Mouse (Mus musculus) midbrain, embryonic 14.5 days (tissue): ENCODE results near the gene St7. TPM values are rescaled to one million over a fixed set of nuclear protein-coding genes. Genes with fewer than 3 reads are reported as not detected.
A peak's percentile ranks its signal among the peaks of the same experiment; 100 is the strongest.
"Not testable (repeated sequence)": the region's sequence is repeated elsewhere in the genome, so short reads cannot be mapped to it uniquely, and the experiment has no call there.

ENCODE experiments used
- ATAC-seq: fragments of 200-750 bp; cut with Nextera tagmentation; 2 replicates; pipeline ENCODE4 v1.8.0; 2017; ENCODE audit warnings: moderate number of reproducible peaks, moderate library complexity; ENCODE audit not compliant: low FRiP score, low TSS enrichment
- DNase-seq: peaks from one replicate; pipeline ENCODE4 v3.0.0-alpha.2; 2015
- H3K27ac ChIP-seq: fragments of 300-500 bp; sonication (generic); replicated peaks from 2 replicates; pipeline ENCODE4 v1.5.1; 2014; ENCODE audit warnings: mild to moderate bottlenecking, low read depth, low read length, moderate library complexity
- H3K27me3 ChIP-seq: fragments of 300-500 bp; sonication (generic); 2 replicates; pipeline ENCODE4 v1.6.1; 2014; ENCODE audit warnings: low read length, control low read depth, mixed read lengths; ENCODE audit not compliant: control insufficient read depth, insufficient read depth
- H3K36me3 ChIP-seq: fragments of 300-500 bp; sonication (generic); 2 replicates; pipeline ENCODE4 v1.6.1; 2014; ENCODE audit warnings: low read length, control low read depth; ENCODE audit not compliant: control insufficient read depth, insufficient read depth
- H3K4me1 ChIP-seq: fragments of 300-500 bp; sonication (generic); 2 replicates; pipeline ENCODE4 v1.6.1; 2014; ENCODE audit warnings: mild to moderate bottlenecking, antibody characterized with exemption, low read length, control low read depth; ENCODE audit not compliant: control insufficient read depth, insufficient read depth
- H3K4me2 ChIP-seq: fragments of 300-500 bp; sonication (generic); 2 replicates; pipeline ENCODE4 v1.6.1; 2014; ENCODE audit warnings: mild to moderate bottlenecking, low read length, moderate library complexity
- H3K4me3 ChIP-seq: fragments of 300-500 bp; sonication (generic); replicated peaks from 2 replicates; pipeline ENCODE4 v1.5.1; 2014; ENCODE audit warnings: low read depth, low read length
- H3K9ac ChIP-seq: fragments of 300-500 bp; sonication (generic); replicated peaks from 2 replicates; pipeline ENCODE4 v1.6.1; 2014; ENCODE audit warnings: mild to moderate bottlenecking, low read length, moderate library complexity
- H3K9me3 ChIP-seq: fragments of 300-500 bp; sonication (generic); 2 replicates; pipeline ENCODE4 v1.6.1; 2016; ENCODE audit warnings: low read length, control low read depth, mixed read lengths; ENCODE audit not compliant: control insufficient read depth
- WGBS: fragments of 180-500 bp; shearing (Covaris S2); extraction: QIAGEN DNeasy Blood & Tissue Kit; methylation state at CpG from one replicate; pipeline ENCODE4 v1.1.7; 2014; 5-methylcytosine and 5-hydroxymethylcytosine counted together
- polyA plus RNA-seq: library from polyadenylated mRNA; unstranded; fragments of >200 nt; fragmentation: Nextera tagmentation; extraction: Ambion mirVana; gene quantifications from 2 replicates; pipeline ENCODE4 v1.2.1, GENCODE M21; 2014

St7 gene
- polyA plus RNA-seq, 1 experiment from 2014 or later: 61.4 TPM

DNA sequence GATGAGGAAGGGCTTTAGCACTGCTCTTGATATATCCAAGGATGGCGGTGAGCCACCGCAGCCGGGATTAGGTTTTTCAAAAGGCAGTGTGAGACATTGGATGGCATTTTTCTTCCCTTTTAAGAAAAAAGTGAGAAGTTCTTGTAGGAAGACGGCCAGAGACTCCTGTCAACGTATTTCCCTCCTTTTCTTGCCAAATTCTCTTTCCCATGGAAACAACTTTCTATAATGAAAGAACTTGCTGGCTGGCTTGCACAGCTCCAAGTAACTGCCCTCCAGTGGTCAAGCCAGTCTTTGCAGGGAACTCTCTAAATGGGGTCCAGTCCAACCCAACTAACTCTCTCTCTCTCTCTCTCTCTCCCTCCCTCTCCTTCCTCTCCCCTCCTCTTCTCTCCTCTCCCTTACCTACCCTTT lies 3.6 kb downstream of the St7 start:
- WGBS: 51% methylated on average over 5 of the region's 5 CpGs

DNA sequence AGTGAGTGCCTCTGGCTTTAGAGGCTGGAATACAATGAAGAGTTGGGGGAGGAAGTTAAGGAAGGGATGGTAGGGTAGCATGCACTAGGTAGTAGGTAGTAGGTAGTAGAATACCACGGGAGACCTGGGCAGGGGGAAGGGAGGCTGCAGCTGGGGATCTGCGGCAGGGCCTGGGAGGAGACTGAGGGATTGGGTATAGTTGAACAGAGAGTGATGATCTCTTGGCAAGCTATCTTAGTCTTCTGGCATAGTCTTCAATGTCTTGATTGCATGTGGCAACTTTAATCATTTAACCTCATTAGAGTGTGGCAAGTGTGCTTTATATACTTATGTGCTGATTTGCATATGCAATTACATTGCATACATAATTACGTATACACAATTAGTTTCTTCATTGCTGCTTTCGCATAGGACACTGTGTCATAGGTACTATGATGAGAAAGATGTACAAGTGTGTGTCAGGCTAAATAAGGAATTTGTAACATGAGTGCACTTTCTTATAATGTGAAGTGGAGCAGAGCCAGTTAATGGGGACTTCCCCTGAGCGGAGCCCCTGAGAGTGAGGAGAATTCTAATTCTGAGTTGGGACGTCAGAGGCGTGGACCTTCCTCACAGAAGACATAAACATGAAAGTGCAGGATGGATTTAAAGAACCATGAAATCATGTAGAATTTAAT lies 8.3 kb downstream of the St7 start:
- no peak overlapping the region for H3K4me2 ChIP-seq
- no peaks in the 10 kb centered on the region for H3K4me1 ChIP-seq
- no peaks in the 10 kb centered on the region for H3K36me3 ChIP-seq
- H3K27ac ChIP-seq: no peak overlapping the region
- no peak for ATAC-seq
- no peaks in the 10 kb centered on the region for H3K9me3 ChIP-seq
- WGBS: 39% methylated on average over 7 of the region's 7 CpGs
- no peak overlapping the region for H3K4me3 ChIP-seq
- no peaks in the 10 kb centered on the region for H3K27me3 ChIP-seq
- peak; percentile 33 for DNase-seq
- no peak overlapping the region for H3K9ac ChIP-seq

More for the DNA sequence above, 3.6 kb downstream of the St7 start:
- DNase-seq: peak; percentile 81
- Histone ChIP-seq H3K9me3 (no peaks in the 10 kb centered on the region), H3K36me3 (no peaks in the 10 kb centered on the region), H3K4me3 (no peak overlapping the region), H3K4me1 (no peaks in the 10 kb centered on the region; the same call in 1 of the 2 replicates), H3K4me2 (no peak overlapping the region), H3K9ac (no peak overlapping the region), H3K27ac (no peak overlapping the region), H3K27me3 (no peaks in the 10 kb centered on the region)
- no peak for ATAC-seq

DNA sequence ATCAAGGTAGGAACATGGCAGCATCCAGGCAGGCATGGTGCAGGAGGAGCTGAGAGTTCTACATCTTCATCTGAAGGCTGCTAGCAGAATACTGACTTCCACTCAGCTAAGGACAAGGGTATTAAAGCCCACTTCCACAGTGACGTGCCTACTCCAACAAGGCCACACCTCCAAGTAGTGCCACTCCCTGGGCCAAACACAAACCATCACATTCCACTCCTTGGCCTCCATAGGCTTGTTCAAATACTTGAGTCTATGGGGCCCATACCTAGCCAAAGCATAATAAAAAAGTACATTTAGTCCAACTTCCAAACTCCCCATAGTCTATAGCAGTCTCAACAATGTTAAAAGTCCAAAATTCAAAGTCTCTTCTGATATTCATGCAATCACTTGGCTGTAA lies 11.3 kb downstream of the St7 start:
- ATAC-seq, H3K27ac ChIP-seq, H3K9ac ChIP-seq, H3K36me3 ChIP-seq, H3K27me3 ChIP-seq, H3K4me2 ChIP-seq, H3K4me3 ChIP-seq, DNase-seq, H3K4me1 ChIP-seq, H3K9me3 ChIP-seq: not testable (repeated sequence)
- WGBS: 97% methylated on average over 1 of the region's 1 CpGs

DNA sequence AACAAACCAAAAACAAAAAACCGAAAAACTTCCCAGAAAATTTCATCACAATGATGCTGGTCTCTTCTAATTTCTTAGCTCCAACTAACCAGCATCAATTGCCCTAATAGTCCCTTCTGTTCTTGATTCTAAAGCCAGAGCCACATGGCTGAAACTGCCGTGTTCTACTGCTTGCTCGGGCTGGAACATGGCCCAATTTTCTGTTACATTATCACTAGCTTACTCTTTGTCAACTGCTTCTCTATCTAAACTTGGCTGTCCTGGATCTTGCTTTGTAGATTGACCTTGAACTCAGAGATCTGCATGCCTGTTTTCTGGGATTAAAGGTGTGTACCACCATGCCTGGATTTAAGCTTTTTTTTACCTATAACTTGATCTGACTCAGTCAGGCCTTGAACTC lies 13.2 kb downstream of the St7 start:
- Histone ChIP-seq H3K9ac (no peak overlapping the region), H3K36me3 (no peaks in the 10 kb centered on the region), H3K4me2 (no peak overlapping the region), H3K4me1 (no peaks in the 10 kb centered on the region), H3K9me3 (no peaks in the 10 kb centered on the region), H3K4me3 (no peak overlapping the region), H3K27ac (no peak overlapping the region), H3K27me3 (no peaks in the 10 kb centered on the region)
- ATAC-seq: no peak
- WGBS: 95% methylated on average over 3 of the region's 3 CpGs
- no peak for DNase-seq

DNA sequence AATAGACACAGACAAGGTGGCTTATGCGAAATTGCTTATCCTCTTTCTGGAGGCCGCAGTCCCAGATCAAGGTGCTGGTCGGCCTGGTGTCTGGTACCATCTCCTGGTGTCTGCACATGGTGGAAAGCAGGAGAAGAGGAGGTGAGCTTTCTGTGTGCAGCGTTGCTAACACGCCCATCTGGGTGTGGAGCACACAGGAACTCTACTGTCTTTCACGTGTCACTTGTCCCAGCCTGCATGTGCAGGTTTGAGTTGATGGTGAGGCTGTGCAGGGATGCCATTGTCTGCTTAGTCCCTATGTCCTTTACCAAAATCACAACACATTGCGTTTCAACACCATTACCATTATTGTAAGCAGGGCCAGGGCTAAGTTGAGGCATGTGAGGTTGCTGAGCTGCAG lies 26.2 kb downstream of the St7 start:
- no peaks in the 10 kb centered on the region for H3K9me3 ChIP-seq
- 94% methylated on average over 7 of the region's 7 CpGs for WGBS
- ATAC-seq: no peak
- H3K9ac ChIP-seq: no peak overlapping the region
- no peak for DNase-seq
- H3K27ac ChIP-seq: no peak overlapping the region
- H3K4me1 ChIP-seq: 0 out of 2 replicates have a peak, but pooled peaks cover 7% of the 10 kb centered on the region
- H3K27me3 ChIP-seq: no peaks in the 10 kb centered on the region
- H3K4me3 ChIP-seq: no peak overlapping the region
- no peak overlapping the region for H3K4me2 ChIP-seq
- H3K36me3 ChIP-seq: no peaks in the 10 kb centered on the region

DNA sequence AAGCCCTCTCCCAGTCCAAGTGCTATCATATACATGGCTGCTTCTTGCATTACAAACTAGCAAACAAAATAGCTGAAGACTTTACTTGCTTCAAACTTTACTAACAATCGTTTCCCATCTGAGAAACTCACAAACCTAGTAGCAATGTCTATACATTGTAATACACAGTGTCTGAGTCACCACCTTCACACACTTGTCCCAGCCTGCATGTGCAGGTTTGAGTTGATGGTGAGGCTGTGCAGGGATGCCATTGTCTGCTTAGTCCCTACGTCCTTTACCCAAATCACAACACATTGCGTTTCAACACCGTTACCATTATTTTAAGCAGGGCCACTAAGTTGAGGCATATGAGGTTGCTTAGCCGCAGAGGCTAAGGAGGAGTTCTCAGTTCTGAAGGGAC lies 26.7 kb downstream of the St7 start:
- Histone ChIP-seq H3K4me2 (no peak overlapping the region), H3K27ac (no peak overlapping the region), H3K36me3 (no peaks in the 10 kb centered on the region), H3K4me1 (0 out of 2 replicates have a peak, but pooled peaks cover 7% of the 10 kb centered on the region), H3K27me3 (no peaks in the 10 kb centered on the region), H3K4me3 (no peak overlapping the region), H3K9me3 (no peaks in the 10 kb centered on the region), H3K9ac (no peak overlapping the region)
- DNase-seq (no peak), ATAC-seq (no peak)
- 93% methylated on average over 5 of the region's 5 CpGs for WGBS

DNA sequence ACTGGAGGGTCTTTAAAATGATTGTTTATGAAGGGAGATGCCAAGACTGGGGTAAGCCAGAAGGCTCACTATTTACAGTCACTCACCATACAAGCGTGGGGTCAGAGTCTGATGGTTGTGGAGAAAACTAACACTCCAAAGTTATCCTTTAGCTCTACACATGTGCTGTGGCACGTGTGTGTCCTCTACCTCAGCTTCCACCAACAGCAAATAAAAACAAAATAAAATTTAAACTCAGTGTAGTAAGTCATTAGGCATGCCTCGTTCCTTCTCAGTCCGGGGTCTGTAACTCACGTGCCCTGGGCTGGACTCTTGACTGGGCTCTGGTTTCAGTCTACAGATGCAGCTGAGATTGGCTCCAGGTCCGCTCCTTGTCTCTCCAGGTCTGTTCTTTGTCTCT lies 27.3 kb downstream of the St7 start:
- 86% methylated on average over 6 of the region's 6 CpGs for WGBS
- no peaks in the 10 kb centered on the region for H3K36me3 ChIP-seq
- DNase-seq: no peak

DNA sequence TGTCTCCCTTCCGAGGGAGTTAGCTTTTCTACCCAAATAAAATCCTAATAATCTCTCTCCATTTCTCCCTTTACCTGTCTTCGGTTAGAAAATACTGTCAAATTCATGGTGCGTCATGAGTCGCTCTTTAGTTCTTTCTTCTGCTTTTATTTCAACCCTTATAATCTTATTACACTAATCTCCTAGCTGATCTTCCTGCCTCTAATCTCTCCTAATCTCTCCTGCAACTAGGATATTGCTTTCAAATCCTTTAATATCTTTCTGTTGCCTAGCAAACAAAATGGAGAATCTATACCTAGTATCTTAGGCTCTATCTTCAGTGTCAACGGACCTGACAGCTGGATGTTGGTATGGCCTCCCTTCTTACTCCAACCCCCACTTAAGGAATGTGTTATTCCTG lies 29.0 kb downstream of the St7 start:
- Histone ChIP-seq H3K9me3 (no peaks in the 10 kb centered on the region), H3K4me3 (no peak overlapping the region), H3K36me3 (no peaks in the 10 kb centered on the region), H3K9ac (no peak overlapping the region), H3K27me3 (no peaks in the 10 kb centered on the region), H3K27ac (no peak overlapping the region), H3K4me1 (0 out of 2 replicates have a peak, but pooled peaks cover 7% of the 10 kb centered on the region), H3K4me2 (no peak overlapping the region)
- DNase-seq: peak; percentile 3
- ATAC-seq: no peak
- 16% methylated on average over 5 of the region's 5 CpGs for WGBS

More for the DNA sequence above, 27.3 kb downstream of the St7 start:
- no peak overlapping the region for H3K27ac ChIP-seq
- ATAC-seq: no peak
- H3K4me2 ChIP-seq: no peak overlapping the region
- H3K27me3 ChIP-seq: no peaks in the 10 kb centered on the region
- no peak overlapping the region for H3K9ac ChIP-seq
- 0 out of 2 replicates have a peak, but pooled peaks cover 7% of the 10 kb centered on the region for H3K4me1 ChIP-seq
- no peaks in the 10 kb centered on the region for H3K9me3 ChIP-seq
- H3K4me3 ChIP-seq: no peak overlapping the region

DNA sequence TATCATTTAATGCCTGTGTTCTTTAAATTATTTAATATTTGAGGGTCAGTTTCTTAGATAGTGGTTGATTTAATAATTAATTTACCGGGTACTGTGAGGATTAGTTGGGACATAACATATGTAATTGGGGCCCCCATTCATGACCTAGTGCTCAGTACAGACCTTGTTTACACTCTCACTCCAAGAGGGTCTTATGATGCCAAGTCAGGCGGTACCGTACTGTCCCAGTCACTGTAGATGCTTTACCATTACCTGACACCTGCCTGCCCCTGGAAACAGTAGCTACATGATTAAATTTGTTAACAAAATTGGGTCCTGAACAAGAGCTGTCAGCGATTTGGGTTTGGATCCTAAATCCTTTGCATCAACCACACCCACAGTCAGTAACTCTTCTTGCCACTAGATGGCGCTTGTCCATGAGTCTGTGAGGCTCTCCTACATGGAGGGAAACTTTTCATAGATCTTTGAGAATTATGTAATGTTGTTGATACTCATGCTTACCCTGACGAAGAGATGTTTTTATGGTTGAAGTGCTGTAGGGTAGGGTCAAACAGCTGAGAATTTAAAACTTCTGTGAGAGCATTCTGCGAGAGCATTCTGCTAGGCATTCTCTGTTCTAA lies 33.2 kb downstream of the St7 start:
- 46% methylated on average over 7 of the region's 7 CpGs for WGBS
- H3K4me1 ChIP-seq: 0 out of 2 replicates have a peak, but pooled peaks cover 3% of the 10 kb centered on the region
- peak; percentile 87 for DNase-seq
- peak; percentile 69; the same call in 1 of the 2 replicates for ATAC-seq
- no peak overlapping the region for H3K9ac ChIP-seq
- H3K27me3 ChIP-seq: no peaks in the 10 kb centered on the region
- no peaks in the 10 kb centered on the region for H3K9me3 ChIP-seq
- H3K36me3 ChIP-seq: no peaks in the 10 kb centered on the region
- H3K27ac ChIP-seq: no peak overlapping the region
- no peak overlapping the region for H3K4me3 ChIP-seq
- H3K4me2 ChIP-seq: no peak overlapping the region
